Comparison of ENCODE assay signal across 8 mouse cellular contexts in genomic region chr9:75071706-75072192, GRCm38 (mm10). TPM values are rescaled to one million over a fixed set of nuclear protein-coding genes. Genes with fewer than 3 reads are reported as not detected.
DNase-seq lines count a peak whose midpoint lies in the region; ATAC-seq lines count a peak whose summit lies in the region.

No protein-coding gene starts in this region.

- peak; percentile 23 for ATAC-seq in forebrain, embryonic 12.5 days (ENCODE audit: low FRiP score)
- no peak for ATAC-seq in intestine, embryonic 14.5 days (replicated peaks; ENCODE audit: low FRiP score, low TSS enrichment, low read depth)

- WGBS in forebrain, embryonic 12.5 days = 0% methylated on average over 29 of the region's 29 CpGs
- under 1% methylated on average over 29 of the region's 29 CpGs for WGBS in intestine, embryonic 14.5 days

- peak overlapping the region; percentile 95 for H3K9ac ChIP-seq in forebrain, embryonic 12.5 days
- H3K9ac ChIP-seq in intestine, embryonic 14.5 days (ENCODE audit: low read length) = peak overlapping the region; percentile 71

- peak overlapping the region; percentile 98 for H3K27ac ChIP-seq in forebrain, embryonic 12.5 days
- H3K27ac ChIP-seq in intestine, embryonic 14.5 days (ENCODE audit: low read depth) = peak overlapping the region; percentile 82

- no peaks in the 10 kb centered on the region for H3K36me3 ChIP-seq in forebrain, embryonic 12.5 days (replicated peaks)
- H3K36me3 ChIP-seq in intestine, embryonic 14.5 days (ENCODE audit: control insufficient read depth, insufficient read depth, low read length) = no peaks in the 10 kb centered on the region

- peak; percentile 17 for DNase-seq in adrenal gland, adult 8-10 months
- DNase-seq in adrenal gland, adult (ENCODE audit: inconsistent age in 2 of 2, low spot score in 1 of 2) = no peak
- peak; percentile 29 for DNase-seq in spleen, adult 12 weeks (ENCODE audit: low spot score)
- no peak for DNase-seq in spleen, adult 18-20 months
- DNase-seq in intestine, embryonic 14.5 days (ENCODE audit: low spot score) = no peak
- DNase-seq in lung, postnatal 14 days = peak; percentile 17
- peak; percentile 42 to 46 for DNase-seq in spleen, postnatal 36 days (ENCODE audit: low spot score in 2 of 2)

- peak overlapping the region; percentile 86 for H3K4me3 ChIP-seq in forebrain, embryonic 12.5 days (replicated peaks)
- H3K4me3 ChIP-seq in intestine, embryonic 14.5 days (ENCODE audit: low read depth, low read length) = peak overlapping the region; percentile 66

- peaks cover 20% of the 10 kb centered on the region for H3K4me1 ChIP-seq in forebrain, embryonic 12.5 days
- peaks cover 7% of the 10 kb centered on the region; the same call in 1 of the 2 replicates for H3K4me1 ChIP-seq in intestine, embryonic 14.5 days (replicated peaks; ENCODE audit: control insufficient read depth, insufficient read depth, low read length)

- H3K27me3 ChIP-seq in forebrain, embryonic 12.5 days = no peaks in the 10 kb centered on the region
- H3K27me3 ChIP-seq in intestine, embryonic 14.5 days (replicated peaks; ENCODE audit: control insufficient read depth, insufficient read depth, low read length) = no peaks in the 10 kb centered on the region

- peak overlapping the region; percentile 63 for H3K4me2 ChIP-seq in forebrain, embryonic 12.5 days
- peak overlapping the region; percentile 85 for H3K4me2 ChIP-seq in intestine, embryonic 14.5 days (ENCODE audit: low read length)

- no peaks in the 10 kb centered on the region for H3K9me3 ChIP-seq in forebrain, embryonic 12.5 days
- H3K9me3 ChIP-seq in intestine, embryonic 14.5 days (ENCODE audit: control insufficient read depth, low read length) = no peaks in the 10 kb centered on the region

RNA-seq across cellular contexts. Expression of gene Myo5a, which starts 0.9 kb away (rescaled TPM):
- 10 to 100 TPM; 39.8 to 90.4 (median 58.0) TPM for total RNA-seq in adrenal gland, adult 8-10 months (2022)
- polyA plus RNA-seq in forebrain, embryonic 12.5 days (2016; fragmentation: Nextera tagmentation; extraction: Ambion mirVana) = 36.8 and 45.9 TPM in 2 replicates
- 13.1 and 14.6 TPM in 2 replicates for polyA plus RNA-seq in intestine, embryonic 14.5 days (2014; fragmentation: Nextera tagmentation; extraction: Ambion mirVana)

RNA-seq across cellular contexts. Expression of gene Arpp19, which starts 34.3 kb away (rescaled TPM):
- 100 to 1,000 TPM; 195 to 332 (median 231) TPM for total RNA-seq in adrenal gland, adult 8-10 months (2022)
- 321 and 326 TPM in 2 replicates for polyA plus RNA-seq in forebrain, embryonic 12.5 days (2016; fragmentation: Nextera tagmentation; extraction: Ambion mirVana)
- polyA plus RNA-seq in intestine, embryonic 14.5 days (2014; fragmentation: Nextera tagmentation; extraction: Ambion mirVana) = 306 and 313 TPM in 2 replicates

Comparison
In these comparisons a context has a peak if more than half of its experiments do, and no peak if none do; other contexts are left out.
1. DNase-seq: peak in adrenal gland, adult 8-10 months (single experiment), spleen, adult 12 weeks (single experiment), lung, postnatal 14 days (single experiment) and spleen, postnatal 36 days (2 of 2); none in adrenal gland, adult (0 of 2), spleen, adult 18-20 months (0 of 2) and intestine, embryonic 14.5 days (single experiment).